Mouse (Mus musculus): ENCODE results near the gene Ulk4.
A peak's percentile ranks its signal among the peaks of the same experiment; 100 is the strongest.

Ulk4 gene

GRCm38 (mm10) chr9:120976856-120977255, 300.1 kb downstream of the Ulk4 start:
- DNase-seq (ENCODE audit: low spot score): no peak

GRCm38 (mm10) chr9:120976158-120976557, 300.8 kb downstream of the Ulk4 start:
- DNase-seq (ENCODE audit: low spot score): no peak

DNA sequence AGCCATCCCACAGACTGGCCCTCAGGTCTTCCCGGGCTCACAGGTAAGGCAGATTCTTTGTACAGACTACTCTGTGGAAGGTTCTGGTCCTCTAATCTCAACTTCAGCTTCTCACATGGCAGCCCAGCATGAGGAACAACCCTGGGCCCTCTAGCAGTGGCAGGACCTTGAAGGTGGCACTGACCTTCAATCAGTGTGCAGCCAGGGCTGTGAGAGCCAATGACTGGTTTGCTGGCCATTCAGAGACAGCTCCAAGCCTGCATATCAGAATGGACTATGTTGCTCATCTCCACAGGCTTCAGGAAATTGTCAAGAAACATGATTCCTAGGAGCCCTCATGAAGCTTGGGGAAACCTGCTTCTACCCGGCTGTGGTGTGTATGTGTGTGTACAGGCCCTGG, 302.8 kb downstream of the Ulk4 start:
- DNase-seq (ENCODE audit: low spot score): no peak

- no peak for DNase-seq (ENCODE audit: low spot score)
Observed at GRCm38 (mm10) chr9:120973026-120973515, 303.9 kb downstream of the Ulk4 start.

DNA sequence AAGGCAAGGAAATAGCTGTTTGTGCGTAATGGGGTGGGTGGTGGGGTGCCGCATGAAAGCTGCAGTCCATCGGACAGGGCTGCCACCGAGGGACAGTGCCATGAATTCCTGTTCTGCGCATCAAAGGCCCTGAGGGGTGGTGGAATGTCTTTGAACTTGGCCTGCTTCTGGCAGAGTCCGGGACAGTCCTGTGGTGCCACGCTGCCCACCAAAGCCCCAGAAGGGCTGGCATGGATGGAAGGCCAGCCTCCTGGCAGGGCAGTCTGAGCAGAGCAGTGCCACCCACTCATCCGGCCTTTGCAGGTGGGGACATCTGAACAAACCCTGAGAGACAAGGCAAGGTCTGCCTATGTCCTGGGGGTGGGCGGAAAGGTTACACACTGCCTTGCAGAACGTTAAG, 312.0 kb downstream of the Ulk4 start:
- no peak for DNase-seq (ENCODE audit: low spot score)

GRCm38 (mm10) chr9:120964224-120964623, 312.8 kb downstream of the Ulk4 start:
- no peak for DNase-seq (ENCODE audit: low spot score)

- no peak for DNase-seq (ENCODE audit: low spot score)
Observed at GRCm38 (mm10) chr9:120963720-120964119, 313.3 kb downstream of the Ulk4 start.

DNA sequence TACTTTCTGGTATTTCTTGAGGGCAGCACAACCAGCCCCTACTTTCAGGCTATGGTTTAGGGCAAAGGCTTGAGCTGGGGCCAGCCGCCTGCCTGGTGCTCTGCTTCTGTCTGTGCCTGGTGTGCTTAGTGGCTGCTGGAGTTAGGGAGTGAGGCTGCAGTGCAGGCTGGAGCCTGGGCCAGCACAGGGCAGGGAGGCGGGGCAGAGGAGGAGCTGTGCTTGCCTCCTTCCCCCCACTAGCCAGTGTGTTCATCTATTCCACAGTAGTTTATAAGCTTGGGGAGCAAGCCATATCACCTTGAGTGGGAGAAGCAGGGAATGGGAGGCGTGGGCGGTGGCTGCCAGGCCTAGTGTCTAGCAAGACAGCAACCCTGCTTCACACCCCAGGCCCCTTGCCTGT, 313.9 kb downstream of the Ulk4 start:
- no peak for DNase-seq (ENCODE audit: low spot score)

DNA sequence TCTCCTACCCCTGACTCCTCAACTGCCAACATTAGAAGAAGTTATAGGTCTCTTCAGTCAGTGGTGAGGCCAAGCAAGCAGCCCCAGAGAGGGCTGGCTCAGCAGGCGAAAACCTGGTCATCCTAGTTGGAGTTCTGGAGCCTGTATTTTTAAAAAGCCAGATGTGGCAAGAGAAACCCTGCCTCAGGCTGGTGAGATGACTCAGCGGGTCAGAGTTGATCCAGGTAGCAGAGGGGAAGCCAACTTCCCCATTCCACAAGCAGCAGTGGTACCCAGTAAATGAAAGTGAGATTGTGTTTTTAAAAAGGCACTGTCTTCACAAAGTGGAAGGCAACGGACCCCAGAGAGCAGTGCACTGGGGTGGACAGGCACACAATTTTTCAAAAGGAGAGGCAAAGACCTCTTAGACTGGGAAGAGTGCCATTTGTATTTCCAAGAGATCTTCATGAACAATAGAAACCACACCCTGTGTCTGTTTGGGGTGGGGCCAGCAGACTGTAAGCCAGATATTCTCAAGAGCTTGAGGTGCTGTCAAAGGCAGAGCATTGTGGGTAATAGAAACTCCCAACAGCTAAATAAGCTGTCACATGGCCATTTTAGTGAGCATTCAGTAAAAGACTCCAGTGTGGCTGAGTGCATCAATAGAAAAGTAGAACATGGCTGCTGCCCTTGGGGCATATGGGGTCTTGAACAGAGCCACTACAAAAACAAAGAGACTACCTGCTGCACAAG, 314.9 kb downstream of the Ulk4 start:
- DNase-seq (ENCODE audit: low spot score): no peak

DNA sequence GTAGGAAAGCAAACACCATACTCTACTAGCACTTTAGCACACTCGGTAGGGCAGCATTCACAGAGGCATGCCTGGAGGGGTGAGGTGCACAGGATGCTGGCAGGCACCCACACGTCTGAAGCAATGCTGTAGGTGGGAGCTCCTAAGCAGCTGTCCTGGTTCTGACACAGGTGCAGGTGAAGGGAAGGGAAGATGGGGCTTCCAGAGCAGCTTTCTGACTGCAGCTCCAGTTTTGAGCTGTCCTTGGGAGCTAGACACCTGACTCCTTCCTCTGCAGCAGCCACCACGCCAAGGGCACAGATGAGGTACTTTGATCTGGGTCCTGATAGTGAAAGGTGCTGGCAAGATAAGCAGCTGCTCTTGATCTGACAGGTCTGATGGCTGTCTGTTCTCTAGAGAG, 315.5 kb downstream of the Ulk4 start:
- no peak for DNase-seq (ENCODE audit: low spot score)

DNA sequence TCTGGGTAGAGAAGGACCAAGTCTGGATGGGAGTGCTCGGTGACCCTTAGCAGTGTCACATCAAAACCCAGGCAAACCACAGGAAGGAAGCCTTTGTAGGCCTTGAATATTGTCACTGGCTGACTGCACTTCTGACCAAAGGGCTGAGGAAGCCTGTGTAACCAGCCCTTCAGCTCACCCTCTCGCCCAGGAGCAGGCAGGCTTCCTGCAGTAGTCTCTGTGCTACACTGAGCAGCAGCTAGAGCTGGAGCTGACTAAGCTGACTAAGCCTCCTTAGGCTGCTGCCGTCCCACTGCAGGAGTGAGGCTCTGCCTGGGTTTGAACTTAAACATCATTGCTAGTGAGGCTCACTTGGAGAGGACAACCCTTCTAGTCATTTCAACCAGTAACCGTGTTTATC, 316.4 kb downstream of the Ulk4 start:
- DNase-seq (ENCODE audit: low spot score): no peak

DNA sequence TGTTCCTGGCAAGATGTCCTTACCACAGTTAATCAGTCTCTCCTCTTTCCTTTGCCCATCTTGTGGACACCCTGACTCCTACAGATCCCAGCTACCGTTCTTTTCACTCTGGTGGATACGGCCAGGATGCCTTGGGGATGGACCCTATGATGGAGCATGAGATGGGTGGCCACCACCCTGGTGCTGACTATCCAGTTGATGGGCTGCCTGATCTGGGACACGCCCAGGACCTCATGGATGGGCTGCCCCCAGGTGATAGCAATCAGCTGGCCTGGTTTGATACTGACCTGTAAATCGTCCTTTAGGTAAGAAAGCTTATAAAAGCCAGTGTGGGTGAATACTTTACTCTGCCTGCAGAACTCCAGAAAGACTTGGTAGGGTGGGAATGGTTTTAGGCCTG, 317.8 kb downstream of the Ulk4 start:
- no peak for DNase-seq (ENCODE audit: low spot score)

DNA sequence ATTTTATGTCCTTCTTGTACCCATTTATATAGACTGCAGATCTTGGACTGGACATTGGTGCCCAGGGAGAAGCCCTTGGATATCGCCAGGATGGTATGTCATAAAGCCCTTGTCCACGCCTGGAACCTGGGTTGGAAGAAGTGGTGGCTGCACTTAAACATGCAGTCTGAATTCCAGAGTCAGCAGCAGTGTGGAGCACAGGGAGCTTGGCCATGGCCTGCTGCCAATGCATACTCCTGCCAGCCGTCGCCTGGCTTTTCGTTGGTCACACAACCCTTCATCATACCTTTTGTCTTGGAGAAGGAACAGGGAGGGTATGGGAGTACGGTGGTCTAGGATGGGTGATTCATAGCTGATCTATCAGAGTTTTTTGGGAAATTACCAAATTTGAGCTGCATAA, 318.4 kb downstream of the Ulk4 start:
- no peak for DNase-seq (ENCODE audit: low spot score)

- no peak for DNase-seq (ENCODE audit: low spot score)
Observed at GRCm38 (mm10) chr9:120958051-120958450, 318.9 kb downstream of the Ulk4 start.

DNA sequence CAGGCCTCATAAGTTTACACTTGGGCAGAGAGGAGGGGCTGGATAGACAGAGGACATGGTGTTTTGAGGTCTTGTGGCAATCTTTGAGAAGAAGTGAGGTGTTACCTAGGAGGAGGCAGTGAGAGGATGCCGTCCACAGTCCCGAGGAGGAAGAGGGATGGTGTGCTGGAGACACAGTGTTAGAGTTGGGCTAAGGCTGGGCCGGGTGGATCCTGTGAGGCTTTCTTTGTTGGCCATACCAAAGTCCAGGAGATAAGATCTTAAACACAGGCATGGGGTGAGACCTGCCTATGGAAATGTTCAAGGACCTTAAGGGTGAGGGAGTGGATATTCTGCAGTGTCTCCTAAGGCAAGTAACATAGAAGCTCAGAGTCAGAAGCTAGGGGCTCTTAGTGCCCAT, 325.1 kb downstream of the Ulk4 start:
- no peak for DNase-seq (ENCODE audit: low spot score)

- DNase-seq (ENCODE audit: low spot score): no peak
Observed at GRCm38 (mm10) chr9:120950761-120951160, 326.2 kb downstream of the Ulk4 start.

DNA sequence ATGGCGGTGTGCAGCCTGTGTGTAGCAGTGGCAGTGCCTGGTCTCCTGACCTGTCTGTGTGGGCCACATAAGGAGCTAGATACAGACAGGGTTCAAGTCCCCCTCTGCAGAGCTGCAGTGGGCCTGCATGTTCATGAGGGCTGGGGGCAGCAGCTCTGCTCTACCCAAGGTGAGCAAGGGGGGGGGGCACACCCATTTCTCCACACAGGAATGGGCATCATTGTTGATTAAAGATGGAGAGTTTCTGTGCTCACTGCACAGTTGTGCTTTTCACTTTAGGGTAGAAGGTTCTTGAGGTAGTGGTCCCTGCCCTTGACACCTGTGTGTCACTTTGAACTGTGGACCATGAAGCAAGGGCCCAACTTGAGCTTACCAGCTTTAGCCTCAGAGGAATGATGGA, 328.2 kb downstream of the Ulk4 start:
- DNase-seq (ENCODE audit: low spot score): no peak

DNA sequence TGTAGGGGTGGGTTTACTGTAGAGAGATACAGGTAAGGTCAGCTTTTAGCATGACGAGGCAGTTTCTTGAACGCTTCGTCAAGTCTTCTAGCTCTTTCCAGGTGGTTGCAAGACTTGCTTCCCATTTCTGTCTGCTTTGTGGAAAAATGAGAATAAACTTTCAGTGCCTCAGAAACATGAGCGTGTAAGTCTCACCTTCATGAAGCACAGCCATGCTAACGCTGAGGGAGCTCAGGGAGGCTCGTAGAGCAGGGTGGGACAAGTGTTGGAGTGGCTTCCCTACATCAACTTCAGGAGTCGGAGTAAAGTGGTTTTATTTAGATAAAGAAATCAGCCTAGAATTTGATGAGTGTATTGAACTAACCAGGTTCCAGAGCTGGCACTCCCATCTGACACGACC, 330.9 kb downstream of the Ulk4 start:
- DNase-seq (ENCODE audit: low spot score): no peak

DNA sequence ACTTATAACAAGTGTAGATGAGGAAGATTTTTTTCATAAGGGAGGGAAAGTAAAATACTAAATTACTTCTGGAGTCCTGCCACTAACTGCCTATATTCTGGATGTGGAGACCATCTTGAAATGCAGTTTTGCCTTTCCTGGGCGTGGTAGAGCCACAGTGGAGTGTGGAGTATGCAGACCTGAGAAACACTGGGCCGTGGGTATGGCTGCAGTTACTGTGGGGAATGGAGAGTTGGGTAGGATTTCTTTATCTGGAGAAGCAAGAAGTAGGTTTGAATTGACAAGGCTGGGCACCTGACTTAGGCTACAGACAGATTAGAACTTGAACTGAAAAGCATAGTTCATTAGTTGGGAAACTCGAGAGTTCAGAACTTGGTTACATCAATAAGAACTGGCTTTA, 332.8 kb downstream of the Ulk4 start:
- no peak for DNase-seq (ENCODE audit: low spot score)

- DNase-seq (ENCODE audit: low spot score): no peak
Observed at GRCm38 (mm10) chr9:120943757-120944156, 333.2 kb downstream of the Ulk4 start.

DNA sequence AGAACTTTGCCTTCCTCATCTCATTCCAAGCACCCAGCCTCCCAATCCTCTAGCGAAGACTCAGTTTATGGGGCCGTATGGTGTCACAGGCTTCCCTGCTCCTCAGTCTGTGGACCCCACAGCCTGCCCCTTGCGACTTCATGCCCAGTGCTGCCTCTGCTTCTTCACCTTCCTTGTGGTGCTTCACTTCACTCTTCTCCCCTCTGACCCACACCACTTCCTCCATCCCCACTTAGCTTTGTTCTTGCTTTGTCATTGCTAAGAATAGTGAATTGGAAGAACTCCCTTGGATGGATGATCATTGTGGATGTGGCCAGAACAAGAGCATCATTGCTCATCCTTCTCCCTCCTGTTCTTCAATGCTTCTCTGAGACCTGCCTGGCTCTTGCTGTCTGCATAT, 336.1 kb downstream of the Ulk4 start:
- DNase-seq (ENCODE audit: low spot score): no peak

DNA sequence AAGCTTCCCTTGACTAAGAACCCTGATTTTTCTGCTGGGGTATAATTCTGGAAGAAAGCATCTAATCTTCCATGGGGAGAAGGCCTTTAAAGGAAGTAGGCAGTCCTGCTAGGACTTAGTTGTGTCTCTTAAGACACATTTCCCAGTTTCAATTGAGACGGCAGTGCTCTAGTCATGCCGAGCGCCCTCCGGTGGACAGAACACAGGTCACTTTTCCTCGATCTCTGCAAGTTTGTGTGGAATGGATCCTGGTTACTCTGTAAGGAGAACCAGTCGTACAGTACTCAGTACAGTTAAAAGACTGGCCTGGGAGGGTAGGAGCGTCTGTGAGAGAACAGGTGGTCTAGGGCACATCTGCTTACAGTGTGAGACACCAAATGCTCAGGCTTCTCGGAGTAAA, 340.6 kb downstream of the Ulk4 start:
- peak; percentile 54 for DNase-seq (ENCODE audit: low spot score)

DNA sequence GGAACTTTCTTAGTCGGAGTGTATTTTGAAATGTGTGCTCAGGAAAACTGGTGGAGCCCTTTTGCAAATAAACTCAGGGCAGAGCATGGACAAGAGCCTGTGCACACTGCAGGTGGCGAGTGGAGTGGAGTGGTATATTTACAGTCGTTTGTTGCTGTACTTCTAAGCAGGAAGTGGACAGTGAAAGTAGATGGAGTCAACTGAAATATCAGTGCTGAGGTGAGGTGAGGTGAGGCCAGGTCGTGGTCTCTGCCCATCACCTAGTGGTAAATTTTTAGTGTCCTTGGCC, 341.4 kb downstream of the Ulk4 start:
- no peak for DNase-seq (ENCODE audit: low spot score)

DNA sequence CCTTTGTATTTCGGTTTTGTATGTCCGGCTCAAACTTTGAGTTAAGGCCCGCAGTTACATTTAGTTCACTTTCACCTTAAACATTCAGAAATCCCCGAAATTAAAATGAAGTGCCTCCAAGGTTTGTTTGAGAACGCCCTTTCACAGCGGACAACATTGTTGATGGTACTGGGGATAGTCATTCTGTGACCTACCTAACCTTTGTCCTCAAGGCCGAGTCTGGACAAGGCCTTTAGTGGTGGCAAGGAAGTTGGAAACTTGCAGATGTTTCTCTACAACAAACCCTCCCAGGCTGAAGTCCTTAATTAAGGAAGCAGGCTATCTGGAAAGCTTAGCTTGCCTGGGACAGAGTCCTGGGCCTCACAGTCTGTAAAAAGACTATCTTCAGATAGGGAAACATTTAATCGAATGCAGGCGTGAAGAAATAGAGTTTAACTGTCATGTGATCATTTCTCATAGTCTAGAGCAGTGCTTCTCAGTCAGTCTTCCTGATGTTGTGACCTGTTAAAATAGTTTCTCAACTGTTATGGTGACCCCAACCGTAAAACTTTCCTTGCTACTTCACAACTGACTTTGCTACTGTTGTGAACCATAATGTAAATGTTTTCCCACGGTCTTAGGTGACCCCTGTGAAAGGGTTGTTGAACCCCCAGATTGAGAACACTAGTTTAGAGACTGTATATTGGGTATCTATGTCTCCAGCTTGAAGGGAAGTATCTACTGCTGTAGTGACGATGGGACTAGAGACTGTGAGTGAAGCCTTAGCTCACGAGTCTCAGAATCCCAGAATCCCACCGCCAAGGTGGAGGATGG, 342.0 kb downstream of the Ulk4 start:
- no peak for DNase-seq (ENCODE audit: low spot score)
